15 mouse cellular contexts compared by ENCODE assay signal in the genomic region with DNA sequence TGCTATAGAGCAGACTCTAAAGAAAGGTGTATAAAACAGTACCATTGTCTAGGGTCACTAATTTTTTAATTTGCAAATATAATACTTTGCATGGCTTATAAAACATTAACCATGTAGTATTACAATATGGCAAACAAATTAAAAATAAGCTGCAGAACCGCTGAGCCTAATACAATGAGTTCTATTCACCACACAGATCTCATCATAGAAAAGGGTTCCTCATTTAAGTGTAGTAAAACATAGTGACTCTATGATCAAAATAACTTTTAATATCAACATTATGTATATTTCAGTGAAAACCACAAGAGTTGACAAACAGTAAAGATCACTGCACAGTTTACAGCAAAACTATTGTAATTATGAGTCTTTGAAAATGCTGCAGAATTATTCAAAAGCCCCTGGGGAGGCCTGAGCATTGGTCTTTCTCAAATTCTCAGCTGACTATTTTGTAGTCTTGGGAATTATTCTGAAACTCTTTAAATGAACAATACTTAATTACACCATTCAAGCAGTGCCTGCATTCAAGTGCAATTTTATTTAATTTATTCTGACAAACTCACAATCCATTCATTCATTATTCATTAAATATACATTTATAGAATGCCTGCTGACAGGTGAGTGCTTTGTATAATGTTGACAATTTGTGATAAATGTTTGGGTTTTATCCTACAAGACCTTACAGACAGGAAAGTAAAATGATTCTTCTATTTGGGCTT.
"Had no signal": no experiment of that assay in that cellular context is flagged by ENCODE, and none has a peak within 500 bp of the region (broad histone marks: within the 10 kb centered on the region; RNA-seq: fewer than 3 reads in every experiment).

No protein-coding gene starts in this region.

- H3K4me2 ChIP-seq: kidney, embryonic 15.5 days; lung, embryonic 14.5 days; midbrain, embryonic 12.5 days; midbrain, embryonic 15.5 days; neural tube, embryonic 12.5 days; neural tube, embryonic 15.5 days had no signal

- H3K27ac ChIP-seq: kidney, embryonic 15.5 days; liver, embryonic 14.5 days; macrophage; midbrain, embryonic 12.5 days; midbrain, embryonic 15.5 days; neural tube, embryonic 12.5 days; neural tube, embryonic 15.5 days had no signal

- H3K9ac ChIP-seq: kidney, embryonic 15.5 days; liver, embryonic 14.5 days; liver, postnatal 0 days; lung, embryonic 14.5 days; midbrain, embryonic 12.5 days; midbrain, embryonic 15.5 days; neural tube, embryonic 12.5 days; neural tube, embryonic 15.5 days had no signal

- H3K9me3 ChIP-seq: kidney, embryonic 15.5 days; midbrain, embryonic 12.5 days; midbrain, embryonic 15.5 days; neural tube, embryonic 12.5 days; neural tube, embryonic 15.5 days had no signal

- ATAC-seq: liver, postnatal 0 days; lung, postnatal 0 days; midbrain, embryonic 15.5 days had no signal

- H3K36me3 ChIP-seq: kidney, embryonic 15.5 days; midbrain, embryonic 12.5 days; midbrain, embryonic 15.5 days; neural tube, embryonic 12.5 days; neural tube, embryonic 15.5 days had no signal

- H3K4me1 ChIP-seq: kidney, embryonic 15.5 days; midbrain, embryonic 12.5 days; midbrain, embryonic 15.5 days; neural tube, embryonic 12.5 days; neural tube, embryonic 15.5 days had no signal

- H3K27me3 ChIP-seq: kidney, embryonic 15.5 days; midbrain, embryonic 12.5 days; midbrain, embryonic 15.5 days; neural tube, embryonic 12.5 days; neural tube, embryonic 15.5 days had no signal

- DNase-seq: kidney, adult 8-10 months; kidney, postnatal 10 days; kidney, postnatal 36 days; liver, postnatal 0 days; lung, embryonic 14.5 days; thymus, adult 18-20 months; thymus, postnatal 36 days had no signal

- H3K4me3 ChIP-seq: kidney, embryonic 15.5 days; midbrain, embryonic 12.5 days; midbrain, embryonic 15.5 days; neural tube, embryonic 12.5 days; neural tube, embryonic 15.5 days had no signal
